Mouse (Mus musculus) left cerebral cortex, postnatal 10 days (tissue): ENCODE data around the gene Krtap2-4. TPM values are rescaled to one million over a fixed set of nuclear protein-coding genes. Genes with fewer than 3 reads are reported as not detected.
"Not testable (repeated sequence)": the region's sequence is repeated elsewhere in the genome, so short reads cannot be mapped to it uniquely, and the experiment has no call there.

Experiments used
- DNase-seq, 2 experiments: peaks; one replicate each; pipeline ENCODE4 v3.0.0; 2021 to 2022; ENCODE audit warnings: low spot score in 2 of 2, mixed read lengths in 1 of 2; ENCODE audit errors: extremely low spot score in 1 of 2
- intact Hi-C: fragments of 180-260 bp; cut with DNase I; formaldehyde crosslinking; loops from one replicate; pipeline ENCODE4 v1.15.1; 2025
- total RNA-seq, 2 experiments: library from RNA; stranded (reverse); gene quantifications; 2 replicates each; pipeline ENCODE4 v1.2.3; 2021

Krtap2-4 gene
- total RNA-seq = not detected

- no peak for DNase-seq
- intact Hi-C loops = no loop called here
Observed at GRCm38 (mm10) chr11:99614796-99615363, at the start of gene Krtap2-4. Krtap2-4 (minus strand) TSS chr11:99614846.

- intact Hi-C loops = no loop called here
Observed at GRCm38 (mm10) chr11:99662802-99663201, 48.2 kb upstream of the Krtap2-4 start.

GRCm38 (mm10) chr11:99659256-99659655 lies 44.6 kb upstream of the Krtap2-4 start:
- intact Hi-C loops = no loop called here

More at GRCm38 (mm10) chr11:99662802-99663201, 48.2 kb upstream of the Krtap2-4 start:
- DNase-seq = no peak

GRCm38 (mm10) chr11:99658467-99659010 lies 43.9 kb upstream of the Krtap2-4 start, which contains the start of gene Gm11563:
Gm11563 (minus strand) TSS chr11:99658960.
- DNase-seq, intact Hi-C loops: not testable (repeated sequence)

More at GRCm38 (mm10) chr11:99659256-99659655, 44.6 kb upstream of the Krtap2-4 start:
- no peak for DNase-seq

- DNase-seq = no peak
- intact Hi-C loops = no loop called here
Observed at GRCm38 (mm10) chr11:99657051-99657450, 42.4 kb upstream of the Krtap2-4 start.

GRCm38 (mm10) chr11:99650136-99650535 lies 35.5 kb upstream of the Krtap2-4 start, which contains the start of gene Gm11555:
Gm11555 (minus strand) TSS chr11:99650236.
- intact Hi-C loops = no loop called here
- DNase-seq = no peak

- intact Hi-C loops = no loop called here
- DNase-seq = no peak
Observed at GRCm38 (mm10) chr11:99646444-99646843, 31.8 kb upstream of the Krtap2-4 start.

GRCm38 (mm10) chr11:99644351-99644750 lies 29.7 kb upstream of the Krtap2-4 start:
- DNase-seq = no peak
- intact Hi-C loops = no loop called here

- intact Hi-C loops, DNase-seq: not testable (repeated sequence)
Observed at GRCm38 (mm10) chr11:99643635-99644139, 29.0 kb upstream of the Krtap2-4 start, which contains the start of gene Krtap4-7. Krtap4-7 (minus strand) TSS chr11:99644089.

- intact Hi-C loops = no loop called here
- no peak for DNase-seq
Observed at GRCm38 (mm10) chr11:99640926-99641325, 26.3 kb upstream of the Krtap2-4 start.

GRCm38 (mm10) chr11:99637086-99637485 lies 22.4 kb upstream of the Krtap2-4 start:
- intact Hi-C loops = no loop called here
- peak in 1 of 2 experiments; percentile 63 for DNase-seq

GRCm38 (mm10) chr11:99634653-99635134 lies 20.0 kb upstream of the Krtap2-4 start, which contains the start of gene Krtap4-2:
Krtap4-2 (minus strand) TSS chr11:99635084.
- DNase-seq = no peak
- intact Hi-C loops = no loop called here

GRCm38 (mm10) chr11:99633293-99633692 lies 18.6 kb upstream of the Krtap2-4 start:
- intact Hi-C loops = no loop called here
- DNase-seq = no peak

- intact Hi-C loops = no loop called here
Observed at GRCm38 (mm10) chr11:99630890-99631289, 16.2 kb upstream of the Krtap2-4 start.

GRCm38 (mm10) chr11:99628138-99628537 lies 13.5 kb upstream of the Krtap2-4 start, which contains the start of gene Krtap4-1:
Krtap4-1 (minus strand) TSS chr11:99628238.
- intact Hi-C loops = no loop called here
- DNase-seq = no peak

More at GRCm38 (mm10) chr11:99630890-99631289, 16.2 kb upstream of the Krtap2-4 start:
- no peak for DNase-seq

GRCm38 (mm10) chr11:99620335-99620734 lies 5.7 kb upstream of the Krtap2-4 start, which contains the start of gene Gm11562:
Gm11562 (minus strand) TSS chr11:99620435.
- DNase-seq = no peak
- intact Hi-C loops = no loop called here

GRCm38 (mm10) chr11:99610089-99610488 lies 4.6 kb downstream of the Krtap2-4 start, which contains the start of gene Gm11937:
Gm11937 (minus strand) TSS chr11:99610189.
- DNase-seq, intact Hi-C loops: not testable (repeated sequence)

GRCm38 (mm10) chr11:99609126-99609525 lies 5.5 kb downstream of the Krtap2-4 start:
- intact Hi-C loops = no loop called here
- peak in 1 of 2 experiments; percentile 15 for DNase-seq

GRCm38 (mm10) chr11:99603208-99603607 lies 11.4 kb downstream of the Krtap2-4 start, which contains the start of gene Gm11938:
Gm11938 (minus strand) TSS chr11:99603308.
- DNase-seq, intact Hi-C loops: not testable (repeated sequence)
